Mouse (Mus musculus): ENCODE data around the gene Cfi.

DNA sequence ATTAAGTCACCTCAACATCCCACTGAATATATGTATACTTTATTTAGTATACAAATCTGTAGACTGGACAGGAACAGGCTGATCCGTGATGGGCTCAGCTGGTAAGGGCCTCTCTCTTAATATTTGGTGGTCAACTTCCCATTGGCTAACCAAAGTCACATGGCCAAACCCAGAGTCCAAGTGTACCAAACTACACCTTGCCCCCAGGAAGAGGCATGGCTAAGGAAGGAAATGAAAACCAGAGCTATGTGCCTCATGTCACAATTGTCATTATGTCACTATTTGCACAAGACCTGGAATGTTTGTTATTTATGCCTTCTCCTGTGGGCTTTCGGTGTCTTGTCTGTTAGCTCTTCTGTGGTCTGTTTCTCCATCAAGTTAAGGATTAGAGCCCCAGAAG is 10.2 kb downstream of the Cfi start:
- TF ChIP-seq CTCF (IDR thresholded peaks at IDR 0.05; ENCODE audit: borderline replicate concordance, insufficient read depth, low read length) (no peak), POLR2A (IDR thresholded peaks at IDR 0.05; ENCODE audit: low read depth, low read length) (no peak)
